Mouse (Mus musculus) testis, postnatal 10 days (tissue): ENCODE measurements around the gene Epha10.

Experiments used
- DNase-seq: peaks from one replicate; pipeline ENCODE4 v3.0.0; 2021; ENCODE audit warnings: low spot score

The Epha10 gene

DNA sequence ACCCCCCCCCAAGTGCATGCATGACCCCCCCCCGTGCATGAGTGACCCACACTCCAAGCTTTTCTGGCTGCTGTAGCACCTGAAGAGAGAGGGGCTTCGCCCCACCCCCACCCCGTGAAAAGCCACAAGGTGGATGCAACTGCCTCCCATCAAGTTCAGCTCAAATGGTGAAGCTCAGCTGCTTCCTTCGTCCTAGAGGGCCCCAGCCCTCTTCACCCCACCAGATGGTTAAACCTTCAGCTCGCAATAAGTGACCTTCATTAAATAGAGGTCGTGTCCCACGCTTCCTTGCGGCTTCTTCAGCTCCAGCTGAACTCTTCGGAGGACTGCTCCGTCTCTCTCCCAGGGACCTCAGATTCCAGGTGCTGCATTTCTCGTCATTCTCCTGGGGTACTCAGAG, at the start of gene Epha10:
TSS of gene Epha10 (plus strand) at position 301 of the 400 bp plus-strand sequence.
- DNase-seq, result no peak

DNA sequence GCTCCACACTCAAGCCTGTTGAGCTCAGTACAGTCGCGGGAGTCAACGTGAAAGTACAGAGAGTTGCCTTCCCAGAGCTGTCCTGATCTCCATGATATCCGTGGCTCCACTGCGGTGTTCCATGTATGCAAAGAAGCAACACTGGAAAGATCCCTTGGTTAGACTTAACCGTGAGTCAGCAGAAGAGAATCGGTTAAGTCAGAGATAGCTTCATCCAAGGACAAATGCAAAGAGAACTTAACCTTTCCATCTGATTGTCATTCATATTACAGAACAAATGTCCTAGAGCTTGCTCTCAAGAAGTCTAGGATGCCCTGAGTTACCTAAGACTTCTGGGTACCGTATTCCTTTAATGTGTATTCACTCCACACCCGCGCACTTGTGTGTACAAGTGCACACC, 47.9 kb upstream of the Epha10 start:
- no peak for DNase-seq

DNA sequence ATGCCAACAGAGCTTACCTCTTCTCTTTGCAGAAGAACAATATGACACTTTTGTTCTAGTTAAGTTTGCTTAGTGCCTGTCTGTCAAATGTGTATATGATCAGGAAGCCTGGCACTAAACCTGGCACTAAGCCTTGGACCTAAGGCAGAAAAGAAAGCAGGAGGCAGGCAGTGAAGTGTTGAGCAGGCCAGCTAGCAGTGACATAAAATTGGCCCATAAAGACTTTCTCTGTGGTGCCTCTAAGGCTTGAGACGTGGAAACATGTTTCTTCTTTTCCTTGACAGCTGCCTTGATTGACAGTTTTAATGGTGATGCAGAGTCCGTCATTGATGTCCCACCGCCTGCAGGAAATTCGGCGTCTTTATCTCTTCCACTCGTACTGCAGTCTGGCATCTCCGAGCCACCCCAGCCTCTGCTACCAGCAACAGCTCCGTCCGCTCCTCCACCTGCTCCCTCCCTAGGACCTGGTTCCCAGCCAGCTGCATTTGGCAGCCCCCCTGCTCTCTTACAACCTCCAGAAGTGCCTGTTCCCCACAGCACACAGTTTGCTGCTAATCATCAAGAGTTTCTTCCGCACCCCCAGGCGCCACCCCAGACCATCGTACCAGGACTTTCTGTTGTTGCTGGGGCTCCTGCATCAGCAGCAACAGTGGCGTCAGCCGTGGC, 42.5 kb upstream of the Epha10 start:
- DNase-seq, result no peak

DNA sequence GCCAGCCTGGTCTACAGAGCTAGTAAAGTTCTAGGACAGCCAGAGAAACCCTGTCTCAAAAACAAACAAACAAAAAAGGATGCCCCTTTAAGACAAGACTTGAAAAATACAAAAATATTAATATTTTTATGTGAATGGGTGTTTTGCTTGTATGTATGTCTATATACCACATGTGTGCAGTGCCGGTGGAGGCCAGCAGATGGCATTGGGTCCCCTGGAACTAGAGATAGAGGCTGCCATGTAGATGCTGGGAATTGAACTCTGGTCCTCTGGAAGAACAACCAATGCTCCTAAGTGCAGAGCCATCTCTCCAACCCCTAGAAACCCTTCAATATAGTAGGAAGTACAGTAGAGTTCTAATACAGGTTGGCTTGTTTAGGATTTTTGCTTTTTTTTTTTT, 39.7 kb upstream of the Epha10 start:
- no peak for DNase-seq

DNA sequence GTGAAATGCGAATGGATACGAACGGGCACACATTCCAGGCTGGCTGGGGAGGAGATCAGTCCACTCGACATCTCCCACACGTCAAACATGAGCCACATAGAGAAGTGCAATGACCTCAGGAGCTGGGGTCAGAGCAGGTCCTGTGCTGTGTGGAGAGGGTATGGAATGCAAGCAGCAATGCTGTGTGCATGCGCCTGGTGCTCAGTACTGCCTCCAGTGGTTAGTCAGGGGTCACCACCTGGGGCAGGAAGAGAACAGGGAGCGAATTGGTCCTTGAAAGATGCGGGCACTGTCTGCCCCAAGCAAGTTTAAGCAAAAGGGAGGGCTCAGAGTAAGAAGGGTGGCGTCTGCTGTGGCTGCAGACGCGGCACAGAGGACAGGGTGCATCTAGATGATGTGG, 37.2 kb upstream of the Epha10 start:
- peak; percentile 73 for DNase-seq

DNA sequence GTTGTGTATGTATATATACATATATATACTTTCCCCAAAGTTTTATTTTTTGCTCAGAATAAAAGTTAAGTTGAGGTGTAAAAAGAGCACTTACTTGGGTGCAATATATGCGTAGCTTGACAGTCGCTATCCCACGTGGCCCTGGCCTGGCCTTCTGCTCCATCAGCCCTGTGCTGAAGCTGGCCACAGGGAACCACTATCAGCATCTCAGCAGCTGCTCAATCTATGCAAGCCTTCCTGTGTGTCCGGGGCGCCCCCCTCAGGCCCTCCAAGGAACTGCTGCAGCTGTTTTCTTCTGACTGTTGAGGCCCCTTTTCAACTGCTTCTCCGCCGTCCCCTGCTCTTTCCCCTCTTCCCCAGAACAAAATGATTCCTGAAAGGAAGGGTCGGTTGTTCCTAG, 33.1 kb upstream of the Epha10 start:
- DNase-seq, result peak; percentile 91

DNA sequence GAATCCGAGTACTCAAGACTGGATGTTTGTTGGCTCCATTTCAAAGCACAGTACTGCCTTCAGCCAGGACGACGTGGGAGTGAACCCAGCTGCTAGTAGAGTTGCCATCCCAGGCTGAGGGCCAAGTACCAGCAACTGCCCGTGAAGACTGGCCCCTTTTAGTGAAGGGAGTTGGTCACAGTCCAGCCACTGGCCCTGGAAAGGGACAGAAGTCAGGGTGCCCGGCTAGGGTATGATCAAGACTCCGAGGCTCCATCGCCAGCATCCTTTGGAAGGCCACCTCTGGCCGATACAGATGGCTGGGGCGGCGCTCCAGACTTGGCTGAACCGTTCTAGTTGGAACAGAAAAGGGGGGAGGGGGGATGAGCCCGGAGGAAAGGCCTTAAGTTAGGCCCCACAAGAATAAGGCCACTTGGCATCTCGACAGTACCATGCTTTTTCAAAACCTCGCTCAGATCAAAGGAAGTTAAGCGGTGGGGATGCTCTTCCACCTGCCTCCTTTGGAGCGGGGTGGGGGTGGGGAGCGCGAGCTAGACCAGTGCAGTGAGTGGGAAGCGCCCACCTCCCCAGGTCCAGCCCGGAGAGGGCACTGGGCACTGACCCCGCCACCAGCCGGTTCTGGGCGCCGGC, 31.0 kb upstream of the Epha10 start:
- peak; percentile 82 for DNase-seq

DNA sequence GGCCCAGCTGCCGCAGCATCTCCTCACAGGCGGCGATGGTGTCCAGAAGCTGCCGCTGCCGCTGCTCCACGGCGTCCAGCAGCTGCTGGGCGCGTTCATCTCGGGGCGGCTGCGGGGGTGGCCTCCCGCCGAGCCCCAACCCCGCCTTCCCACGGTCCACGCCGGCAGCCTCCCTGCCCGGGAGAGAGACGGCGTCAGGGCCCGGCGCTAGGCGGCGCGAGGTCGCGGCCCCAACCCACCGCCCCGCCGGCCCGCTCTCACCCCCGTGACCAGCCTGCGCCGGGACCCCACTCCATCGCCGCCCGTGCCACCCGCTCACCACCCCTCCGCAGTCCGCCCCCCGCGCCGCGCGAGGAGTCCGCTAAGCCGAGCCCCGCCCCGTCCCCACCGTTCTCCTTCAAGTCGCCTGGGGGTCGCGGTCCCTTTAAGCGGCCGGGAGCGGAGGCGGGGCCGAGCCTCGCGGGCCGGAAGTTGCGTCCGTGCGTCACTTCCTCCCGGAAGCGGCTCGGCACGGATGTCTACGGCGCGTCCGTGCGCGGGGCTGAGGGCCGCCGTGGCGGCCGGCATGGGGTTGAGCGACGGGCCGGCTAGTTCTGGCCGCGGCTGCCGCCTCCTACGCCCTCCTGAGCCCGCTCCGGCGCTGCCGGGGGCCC, 30.3 kb upstream of the Epha10 start, which contains the start of gene Yrdc:
TSS of gene Yrdc (plus strand) at position 419 of the 653 bp plus-strand sequence.
- DNase-seq, result peak; percentile 96

DNA sequence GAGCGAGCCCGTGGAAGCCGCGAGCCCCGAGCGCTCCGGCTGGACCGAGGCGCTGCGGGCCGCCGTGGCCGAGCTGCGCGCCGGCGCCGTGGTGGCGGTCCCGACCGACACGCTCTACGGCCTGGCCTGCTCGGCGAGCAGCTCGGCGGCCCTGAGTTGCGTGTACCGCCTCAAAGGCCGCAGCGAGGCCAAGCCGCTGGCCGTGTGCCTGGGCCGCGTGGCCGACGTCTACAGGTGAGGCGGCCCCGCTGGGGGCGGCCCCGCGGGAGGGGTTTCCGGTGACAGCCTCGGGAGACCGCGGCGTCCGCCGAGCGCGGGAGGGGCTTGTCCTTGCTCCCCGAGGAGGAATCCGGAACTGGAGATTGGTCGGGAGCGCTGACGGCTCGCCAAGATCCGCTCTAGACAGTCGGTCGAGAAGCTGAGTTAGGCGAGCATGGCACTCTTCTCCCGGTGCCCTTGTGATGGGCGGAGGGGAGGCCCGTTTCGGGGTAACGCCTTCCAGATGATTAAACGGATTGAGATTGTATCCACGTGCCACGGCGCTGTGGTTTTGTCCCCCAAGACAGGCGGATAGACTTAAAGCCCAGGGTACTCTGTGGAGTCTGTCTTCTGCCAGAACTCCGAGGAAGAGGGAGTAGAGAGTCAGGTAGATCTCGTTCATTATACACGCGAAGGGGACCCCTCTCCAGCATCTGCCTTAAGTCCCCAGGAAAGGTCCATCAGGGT, 29.6 kb upstream of the Epha10 start, which contains the start of gene 1110065P20Rik:
TSS of gene 1110065P20Rik (minus strand) at position 264 of the 726 bp plus-strand sequence.
- DNase-seq, result peak; percentile 83

DNA sequence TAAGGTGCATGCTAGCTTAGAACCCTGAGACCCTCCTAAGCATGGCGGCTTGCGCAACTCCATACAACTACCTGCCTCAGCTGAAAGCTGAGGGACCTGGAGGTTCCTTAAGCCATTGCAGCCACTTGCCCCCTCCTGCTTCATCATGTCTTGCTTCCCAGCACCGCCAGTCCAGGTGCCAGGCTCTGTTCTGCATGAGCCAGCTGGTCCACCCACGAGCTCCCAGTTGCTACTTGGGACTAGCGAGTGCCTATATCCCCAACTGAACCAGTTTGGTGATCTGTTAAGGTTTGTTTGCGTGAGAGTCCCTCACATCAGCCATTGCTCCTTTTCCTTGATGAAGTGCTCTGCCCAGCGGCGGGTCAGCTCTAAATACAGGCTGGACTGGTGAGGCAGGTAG, 24.4 kb upstream of the Epha10 start:
- DNase-seq, result no peak

DNA sequence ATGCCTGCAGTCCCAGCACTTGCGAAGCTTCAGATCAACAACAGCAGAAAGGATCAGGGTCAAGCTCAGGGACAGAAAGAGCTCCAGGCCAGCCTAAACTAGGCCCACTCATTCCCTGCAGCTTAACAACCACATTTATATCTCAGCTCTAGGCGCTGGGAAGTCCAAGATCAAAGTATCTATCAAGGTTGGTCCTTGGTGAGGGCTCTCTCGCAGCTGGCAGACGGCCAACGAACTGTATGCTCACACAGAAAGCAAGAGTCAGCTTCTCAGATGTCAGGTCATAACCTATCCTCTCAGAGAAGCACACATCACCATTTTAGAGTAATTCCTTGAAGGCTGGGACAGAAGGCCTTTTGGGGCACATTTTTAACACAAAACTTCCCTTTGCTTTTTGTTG, 22.3 kb upstream of the Epha10 start:
- peak; percentile 65 for DNase-seq

DNA sequence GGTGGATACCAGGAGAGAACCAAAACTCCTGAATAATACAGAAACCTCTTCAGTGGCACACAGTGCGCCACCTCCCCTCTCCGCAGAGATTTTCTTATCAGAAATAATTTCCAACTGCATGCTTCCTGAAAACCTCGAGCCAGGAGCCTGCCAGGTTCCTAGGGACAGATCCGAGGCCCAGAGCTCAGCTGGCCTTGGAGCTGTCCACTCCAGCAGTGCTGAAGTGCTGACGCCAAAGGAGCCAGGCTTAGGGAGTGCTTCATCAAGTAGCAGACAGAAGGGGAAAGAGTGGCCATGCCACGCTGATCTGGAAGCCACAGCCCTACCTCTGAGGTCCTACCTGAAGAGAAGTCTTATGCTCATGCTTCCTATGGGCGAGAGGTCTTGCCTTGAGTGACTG, 20.3 kb upstream of the Epha10 start:
- peak; percentile 90 for DNase-seq

DNA sequence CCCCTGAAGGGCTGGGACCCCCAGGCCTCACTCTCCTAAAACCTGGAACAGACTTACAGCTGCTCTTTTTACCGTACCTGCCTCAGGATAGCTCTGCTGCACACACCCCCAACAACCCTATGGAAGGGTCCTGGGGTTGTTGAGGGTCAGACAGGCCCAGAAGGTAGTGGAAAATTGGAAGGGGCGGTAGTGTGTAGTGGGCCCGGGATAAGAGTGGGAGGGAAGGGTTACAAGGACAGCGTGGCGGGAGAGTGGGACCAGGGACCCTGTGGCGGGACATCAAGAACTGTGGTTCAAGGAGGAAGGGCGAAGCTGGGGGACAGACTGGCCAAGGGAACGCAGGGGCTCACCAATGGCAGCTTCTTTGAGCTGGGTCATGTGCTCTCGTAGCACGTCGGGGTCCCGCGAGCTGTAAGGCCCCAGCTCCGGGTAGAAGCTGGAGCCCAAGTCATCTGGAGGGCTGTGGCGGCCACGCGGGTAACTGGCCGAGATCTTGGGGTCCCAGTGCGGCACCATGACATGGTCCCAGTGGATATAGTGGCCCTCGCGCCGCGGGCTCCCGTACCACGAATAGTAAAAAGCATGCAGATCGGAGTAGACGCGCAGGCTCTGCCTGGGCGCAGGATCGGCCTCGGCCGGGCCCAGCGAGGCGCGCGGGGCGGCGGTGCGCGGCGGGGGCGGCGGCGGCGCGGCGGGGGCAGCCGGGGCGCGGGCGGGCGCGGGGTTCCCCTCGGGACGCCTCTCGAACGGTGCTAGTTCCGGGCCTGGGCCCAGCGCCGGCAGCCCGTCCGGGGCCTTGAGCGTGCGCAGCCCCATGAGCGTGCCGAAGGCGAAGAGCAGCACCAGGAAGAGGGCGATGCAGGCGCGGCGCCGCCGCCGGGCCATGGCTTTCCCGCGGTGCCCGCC, 19.2 kb upstream of the Epha10 start, which contains the start of gene Maneal:
TSS of gene Maneal (minus strand) at position 889 of the 906 bp plus-strand sequence.
- no peak for DNase-seq

DNA sequence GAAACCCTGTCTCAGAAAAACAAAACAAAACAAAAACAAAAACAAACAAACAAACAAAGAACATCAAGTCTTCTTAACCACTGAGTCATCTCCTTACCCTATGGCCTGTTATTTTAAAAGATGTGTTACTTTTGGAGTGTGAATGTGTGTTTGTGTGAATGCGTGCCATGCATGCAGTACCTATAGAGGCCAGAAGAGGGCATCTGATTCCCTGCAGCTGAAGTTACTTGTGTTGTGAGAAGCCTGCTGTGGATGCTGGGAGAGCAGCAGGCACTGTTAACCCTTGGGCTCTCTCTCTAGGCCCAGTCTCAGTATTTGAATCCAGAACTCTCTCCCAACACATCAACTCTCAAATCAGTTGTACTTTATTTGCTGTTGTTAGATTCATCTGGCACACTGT, 8.0 kb upstream of the Epha10 start:
- no peak for DNase-seq

DNA sequence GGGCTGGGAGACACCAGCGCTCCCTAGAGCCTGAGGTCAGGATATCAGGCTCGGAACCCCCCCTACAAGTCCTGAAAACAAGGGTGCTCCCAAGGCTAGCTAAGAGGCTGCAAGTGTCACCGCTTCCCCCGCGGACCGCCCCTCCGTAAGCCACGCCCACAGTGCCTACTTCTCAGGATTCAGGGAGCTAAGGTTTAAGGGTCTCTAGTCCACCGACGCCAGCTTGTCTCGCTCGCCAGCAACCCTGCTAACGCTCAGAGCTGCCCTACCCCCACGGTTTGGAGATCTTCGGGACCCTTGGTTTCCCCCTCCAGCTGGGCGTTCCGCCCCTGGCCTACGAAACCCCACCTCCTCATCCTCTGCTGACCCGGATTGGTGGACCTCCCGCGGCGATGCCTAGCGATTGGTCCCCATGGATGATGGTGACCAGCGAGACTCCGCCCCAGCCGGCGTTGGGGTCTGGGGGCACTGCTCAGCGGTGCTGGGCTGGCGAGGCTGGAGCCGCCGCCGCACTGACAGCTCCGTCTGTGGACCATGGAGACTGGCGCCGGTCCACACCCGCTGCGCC, 726 bp downstream of the Epha10 start:
- no peak for DNase-seq

DNA sequence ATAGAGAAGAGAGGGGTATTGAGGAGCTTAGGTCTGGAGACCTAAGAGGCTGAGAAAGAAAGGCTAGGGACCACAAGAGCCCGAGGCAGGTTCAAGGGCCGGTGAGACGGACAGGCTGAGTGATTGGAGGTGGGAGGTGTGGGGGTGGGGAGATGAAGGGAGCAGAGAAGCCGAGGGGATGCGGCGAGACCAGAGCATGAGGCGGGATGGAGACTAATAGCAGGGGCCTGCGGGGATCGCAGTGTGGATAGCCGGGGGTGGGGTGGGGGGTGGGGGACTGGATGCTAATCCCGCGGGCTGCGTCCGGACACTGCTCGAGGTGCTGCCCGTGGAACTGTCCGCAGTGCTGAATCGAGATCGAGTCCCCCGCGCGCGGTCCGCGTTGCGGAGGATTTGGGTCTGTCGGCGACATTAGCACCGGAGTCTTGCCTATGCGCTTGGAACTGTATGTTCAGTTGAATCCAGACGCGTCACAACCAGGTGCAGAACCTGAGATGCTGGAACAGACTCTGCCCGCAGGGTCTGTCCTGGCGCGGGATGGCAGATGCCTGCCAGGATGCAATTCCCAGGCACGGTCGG, 1.5 kb downstream of the Epha10 start:
- DNase-seq, result peak; percentile 80

DNA sequence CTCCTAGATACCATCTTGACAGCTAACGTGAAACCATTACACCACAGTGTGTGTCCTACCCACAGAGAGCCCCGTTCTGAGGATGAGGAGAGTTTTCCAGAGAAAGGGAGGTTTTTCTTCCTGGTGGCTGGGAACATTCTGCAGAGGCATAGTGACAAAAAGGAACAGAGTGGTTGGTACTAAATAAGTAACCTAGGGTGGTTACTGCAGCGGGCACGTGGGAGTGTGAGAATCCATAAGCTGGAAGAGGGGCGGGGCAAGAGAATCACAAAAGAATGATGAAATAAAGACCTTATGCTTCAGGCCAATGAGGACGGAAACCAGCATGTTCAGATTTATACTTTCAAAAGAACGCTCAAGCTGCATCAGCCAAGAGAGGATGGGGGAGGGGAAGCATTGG, 8.0 kb downstream of the Epha10 start:
- DNase-seq, result no peak

DNA sequence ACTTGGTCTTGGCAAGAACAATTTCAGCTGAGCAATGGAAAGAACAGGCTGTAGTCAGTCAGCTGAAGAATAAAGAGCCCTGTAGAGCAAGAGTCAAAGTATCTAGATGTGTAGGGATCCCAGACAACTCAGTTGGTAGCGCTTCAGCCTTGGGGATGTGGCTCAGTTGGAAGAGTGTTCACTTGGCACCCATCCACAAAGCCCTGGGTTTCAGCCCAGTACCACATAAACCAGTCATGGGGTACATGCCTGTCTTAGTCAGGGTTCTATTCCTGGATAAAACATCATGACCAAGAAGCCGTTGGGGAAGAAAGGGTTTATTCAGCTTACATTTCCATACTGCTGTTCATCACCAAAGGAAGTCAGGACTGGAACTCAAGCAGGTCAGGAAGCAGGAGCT, 9.2 kb downstream of the Epha10 start:
- DNase-seq, result no peak

DNA sequence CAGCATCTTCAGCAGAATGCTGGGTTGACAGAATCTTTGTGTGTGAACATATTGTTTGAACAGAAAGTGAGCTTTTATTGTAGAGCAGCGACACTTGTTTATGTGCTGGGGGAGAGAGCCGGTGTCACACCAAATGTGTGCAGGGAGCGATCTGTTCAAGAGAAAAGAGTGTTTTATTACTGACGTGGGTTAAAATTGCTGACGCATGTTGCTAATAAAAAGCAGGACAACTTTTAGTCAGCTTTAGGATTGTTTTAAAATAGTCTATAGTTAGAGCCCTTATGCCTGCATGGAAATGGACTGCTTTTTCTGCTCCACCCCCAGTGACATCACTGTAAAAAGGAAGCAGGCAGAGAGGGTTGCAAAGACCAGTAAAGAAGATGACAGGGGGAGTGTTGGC, 10.1 kb downstream of the Epha10 start:
- DNase-seq, result no peak

DNA sequence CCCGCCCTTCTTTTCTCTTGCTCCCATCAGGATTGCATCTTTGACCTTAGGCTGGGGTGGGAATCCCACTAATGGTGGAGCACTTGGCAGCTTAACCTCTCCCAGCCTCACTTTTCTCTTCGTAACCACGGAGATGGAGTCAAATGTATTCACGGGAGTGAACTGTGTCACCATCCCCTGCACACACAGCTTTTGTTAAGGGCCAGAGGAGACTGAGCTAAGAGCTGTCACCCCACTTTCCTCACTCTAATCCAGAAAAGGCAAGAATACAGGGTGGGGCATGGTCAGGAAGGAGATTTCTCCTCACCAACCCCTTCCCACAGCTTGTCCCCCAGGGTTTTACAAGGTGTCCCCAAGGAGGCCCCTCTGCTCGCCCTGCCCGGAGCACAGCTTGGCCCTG, 13.1 kb downstream of the Epha10 start:
- DNase-seq, result no peak
